Mouse (Mus musculus): Measurements from ENCODE around the gene Dydc2.

GRCm38 (mm10) chr14:41101242-41101641 lies 32.2 kb upstream of the Dydc2 start:
- TF ChIP-seq CTCF (IDR thresholded peaks at IDR 0.05) (no peak), EP300 (IDR thresholded peaks at IDR 0.05) (no peak)

Data from lung, postnatal 0 days (tissue).